Mouse (Mus musculus): Measurements from ENCODE around the gene Mrpl23.

DNA sequence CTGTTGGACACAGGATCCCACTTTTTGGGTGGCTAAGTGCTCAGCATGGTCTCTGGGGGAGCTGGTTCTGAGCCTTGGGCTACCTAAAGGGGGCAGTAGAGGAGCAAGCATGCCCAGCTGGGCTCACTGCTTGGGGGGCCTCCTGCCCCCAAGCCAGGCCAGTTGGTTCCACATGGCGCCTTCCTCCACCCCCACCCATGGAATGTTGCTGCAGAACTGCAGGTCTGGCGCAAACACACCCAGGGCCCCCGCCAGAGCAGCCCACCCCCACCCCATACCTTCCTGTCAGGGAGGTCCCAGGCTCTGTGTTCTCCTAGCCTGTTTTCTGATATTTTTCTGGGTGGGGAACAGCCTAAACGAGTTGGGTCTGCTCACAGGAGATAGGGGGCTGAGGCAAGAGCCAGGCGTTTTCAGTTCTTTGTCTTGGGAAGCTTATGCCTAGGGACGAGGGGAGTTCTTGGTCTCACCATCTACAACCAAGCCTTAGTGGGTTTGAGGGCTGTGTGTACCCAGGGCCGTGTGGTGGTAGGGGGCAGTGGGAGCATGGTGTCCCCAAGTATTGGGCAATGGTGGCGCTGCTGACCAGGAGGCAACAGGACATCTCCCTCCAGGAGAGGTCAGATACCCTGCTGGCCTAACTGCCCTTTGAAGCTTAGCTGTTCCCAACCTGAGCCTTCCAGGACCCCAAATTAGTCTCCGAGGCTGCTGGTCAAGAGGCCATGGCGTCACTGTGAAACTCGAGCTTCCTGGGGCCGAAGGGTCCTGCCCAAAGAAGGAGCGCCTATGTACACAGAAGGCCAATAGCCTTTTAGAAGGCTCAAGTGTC is 20.3 kb downstream of the Mrpl23 start:
- TF ChIP-seq CTCF (conservative IDR thresholded peaks at IDR 0.05; ENCODE audit: insufficient read depth, insufficient read length, low read depth, low read length) (no peak), POLR2A (IDR thresholded peaks at IDR 0.05; ENCODE audit: low read depth, low read length) (no peak)

Measured in kidney, adult 2 months (tissue).